Mouse (Mus musculus): ENCODE measurements around the gene Pnmal2.

DNA sequence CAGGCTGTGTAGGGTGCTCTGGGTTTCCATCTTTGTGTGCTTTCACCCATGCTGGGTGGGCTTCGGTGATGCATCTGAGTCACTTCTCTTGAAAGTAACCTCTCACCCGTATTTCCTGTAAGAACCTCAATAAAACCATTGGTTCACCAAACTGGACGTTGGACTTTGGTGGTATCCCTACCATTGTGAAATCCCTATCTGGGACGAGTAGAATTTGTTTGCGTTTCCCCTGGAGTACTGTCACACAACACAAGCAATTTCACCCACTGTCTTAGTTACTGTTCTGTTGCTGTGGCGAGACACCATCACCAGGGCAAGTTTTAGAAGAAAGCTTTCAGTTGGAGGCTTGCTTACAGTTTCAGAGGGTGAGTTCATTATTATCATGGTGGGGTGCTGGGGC is 23.9 kb downstream of the Pnmal2 start:
- no peak for TF ChIP-seq CTCF (IDR thresholded peaks at IDR 0.05)
- no peak for TF ChIP-seq EP300 (IDR thresholded peaks at IDR 0.05)
